Mouse (Mus musculus) hindbrain, embryonic 12.5 days (tissue): ENCODE measurements around the gene Abcg2. TPM values are rescaled to one million over a fixed set of nuclear protein-coding genes. Genes with fewer than 3 reads are reported as not detected.
A peak's percentile ranks its signal among the peaks of the same experiment; 100 is the strongest.
"Not testable (repeated sequence)": the region's sequence is repeated elsewhere in the genome, so short reads cannot be mapped to it uniquely, and the experiment has no call there.

Experiments used
- ATAC-seq: fragments of 200-750 bp; cut with Nextera tagmentation; 2 replicates; pipeline ENCODE4 v1.8.0; 2017; ENCODE audit warnings: moderate TSS enrichment; ENCODE audit not compliant: low FRiP score
- H3K27ac ChIP-seq: fragments of 300-500 bp; sonication (generic); 2 replicates; pipeline ENCODE4 v1.5.1; 2016; ENCODE audit warnings: mild to moderate bottlenecking
- H3K27me3 ChIP-seq: fragments of 300-500 bp; sonication (generic); 2 replicates; pipeline ENCODE4 v1.6.1; 2016; ENCODE audit warnings: mild to moderate bottlenecking
- H3K36me3 ChIP-seq: fragments of 300-500 bp; sonication (generic); 2 replicates; pipeline ENCODE4 v1.6.1; 2016; ENCODE audit warnings: mild to moderate bottlenecking
- H3K4me1 ChIP-seq: fragments of 300-500 bp; sonication (generic); 2 replicates; pipeline ENCODE4 v1.6.1; 2016
- H3K4me2 ChIP-seq: fragments of 300-500 bp; sonication (generic); replicated peaks from 2 replicates; pipeline ENCODE4 v1.6.1; 2016; ENCODE audit warnings: mild to moderate bottlenecking
- H3K4me3 ChIP-seq: fragments of 300-500 bp; sonication (generic); 2 replicates; pipeline ENCODE4 v1.5.1; 2016; ENCODE audit warnings: mild to moderate bottlenecking
- H3K9ac ChIP-seq: fragments of 300-500 bp; sonication (generic); 2 replicates; pipeline ENCODE4 v1.6.1; 2016; ENCODE audit warnings: mild to moderate bottlenecking, moderate library complexity
- H3K9me3 ChIP-seq: fragments of 300-500 bp; sonication (generic); replicated peaks from 2 replicates; pipeline ENCODE4 v1.6.1; 2016; ENCODE audit warnings: mild to moderate bottlenecking
- WGBS: fragments of 180-500 bp; shearing (Covaris S2); methylation state at CpG from one replicate; pipeline ENCODE4 v1.1.7; 2016; 5-methylcytosine and 5-hydroxymethylcytosine counted together
- polyA plus RNA-seq: library from polyadenylated mRNA; unstranded; fragments of >200 nt; fragmentation: Nextera tagmentation; extraction: Ambion mirVana; gene quantifications from 2 replicates; pipeline ENCODE4 v1.2.1, GENCODE M21; 2016

The Abcg2 gene
- polyA plus RNA-seq: 41.8 and 42.5 TPM in 2 replicates

DNA sequence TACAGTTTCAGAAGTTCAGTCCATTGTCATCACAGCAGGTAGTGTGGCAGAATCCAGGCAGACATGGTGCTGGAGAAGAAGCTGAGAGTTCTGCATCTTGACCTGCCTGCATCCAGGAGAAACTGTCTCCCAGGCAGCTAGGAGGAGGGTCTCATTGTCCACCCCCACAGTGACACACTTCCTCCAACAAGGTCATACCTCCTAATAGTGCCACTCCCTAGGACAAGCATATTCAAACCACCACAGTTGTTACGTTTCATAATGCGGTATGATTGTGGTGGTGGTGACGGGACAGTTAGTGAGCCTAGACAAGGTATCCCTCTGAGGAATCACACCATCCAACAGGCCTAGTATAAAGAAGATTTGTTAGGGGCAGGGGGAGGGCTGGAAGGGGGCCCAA, at the start of gene Abcg2:
Gene Abcg2 (plus strand): TSS at position 301 of the 400 bp plus-strand sequence.
- H3K4me3 ChIP-seq, ATAC-seq, H3K9ac ChIP-seq, H3K4me1 ChIP-seq, H3K27me3 ChIP-seq, H3K9me3 ChIP-seq, H3K4me2 ChIP-seq, H3K27ac ChIP-seq, H3K36me3 ChIP-seq: not testable (repeated sequence)
- WGBS: 88% methylated on average over 3 of the region's 3 CpGs

DNA sequence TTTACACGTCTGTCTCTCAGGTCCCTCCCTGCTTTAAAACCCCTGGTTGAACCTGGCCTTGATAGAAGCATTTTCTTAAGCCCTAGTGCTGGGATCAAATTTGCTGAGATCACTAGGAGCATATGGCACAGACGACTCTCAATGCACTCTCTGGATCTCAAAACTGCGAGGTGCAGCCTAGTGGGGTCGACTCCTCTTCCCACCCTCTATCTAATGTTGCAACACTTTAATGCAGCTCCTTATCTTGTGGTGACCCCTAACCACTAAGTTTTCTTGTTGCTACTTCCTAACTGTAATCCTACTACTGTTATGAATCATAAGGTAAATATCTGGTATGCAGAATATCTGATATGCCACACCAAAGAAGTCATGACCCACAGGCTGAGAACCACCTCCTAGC, 44.1 kb upstream of the Abcg2 start:
- H3K27ac ChIP-seq, H3K36me3 ChIP-seq, ATAC-seq, H3K9me3 ChIP-seq, H3K4me2 ChIP-seq, H3K4me3 ChIP-seq, H3K4me1 ChIP-seq, H3K9ac ChIP-seq, H3K27me3 ChIP-seq: not testable (repeated sequence)
- WGBS: 78% methylated on average over 4 of the region's 4 CpGs

DNA sequence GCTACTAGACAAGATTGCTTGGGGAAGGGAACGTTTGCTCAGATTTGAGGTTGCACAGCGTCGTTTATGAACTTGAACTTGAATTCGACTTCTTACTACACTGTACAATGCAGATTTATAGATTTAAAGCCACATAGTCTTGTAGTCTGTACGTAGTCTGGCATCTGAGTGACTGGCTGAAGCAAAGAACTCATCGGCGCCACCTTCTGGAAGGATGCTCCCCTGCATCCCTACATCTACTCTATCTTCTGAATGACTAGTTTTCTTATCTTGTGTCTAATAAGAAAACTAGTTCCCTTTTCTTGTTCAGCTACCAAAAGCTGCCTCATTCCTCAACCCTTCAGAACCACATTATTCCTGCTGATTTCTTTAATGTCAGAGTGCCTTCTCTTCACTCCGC, 41.5 kb upstream of the Abcg2 start:
- not testable (repeated sequence) for H3K27ac ChIP-seq, H3K4me3 ChIP-seq, H3K9me3 ChIP-seq, H3K36me3 ChIP-seq, ATAC-seq, H3K9ac ChIP-seq, H3K4me2 ChIP-seq, H3K27me3 ChIP-seq, H3K4me1 ChIP-seq
- WGBS: 63% methylated on average over 8 of the region's 8 CpGs

DNA sequence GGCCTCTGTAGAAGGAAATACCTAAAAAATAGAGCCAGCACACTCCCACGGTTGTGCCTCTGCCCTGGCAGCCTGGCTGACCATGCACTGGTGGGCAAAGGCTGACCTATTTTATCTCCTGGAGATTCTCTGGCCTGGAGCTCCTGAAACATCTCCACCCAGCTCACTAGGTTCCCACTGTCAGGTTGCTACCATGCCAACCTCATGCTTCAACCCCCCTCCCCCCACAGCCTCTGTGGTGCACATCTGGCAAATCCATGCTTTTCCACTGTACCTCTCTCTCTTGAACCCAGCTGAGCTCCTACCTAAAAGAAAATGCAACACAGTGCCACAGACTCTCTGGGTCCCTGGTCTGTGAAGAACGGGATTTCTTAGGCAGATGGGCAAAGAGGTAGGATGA, 39.4 kb upstream of the Abcg2 start:
- H3K36me3 ChIP-seq, H3K9ac ChIP-seq, H3K4me1 ChIP-seq, H3K27ac ChIP-seq, H3K9me3 ChIP-seq, H3K4me3 ChIP-seq, H3K4me2 ChIP-seq, ATAC-seq, H3K27me3 ChIP-seq: not testable (repeated sequence)
- 55% methylated on average over 2 of the region's 2 CpGs for WGBS

DNA sequence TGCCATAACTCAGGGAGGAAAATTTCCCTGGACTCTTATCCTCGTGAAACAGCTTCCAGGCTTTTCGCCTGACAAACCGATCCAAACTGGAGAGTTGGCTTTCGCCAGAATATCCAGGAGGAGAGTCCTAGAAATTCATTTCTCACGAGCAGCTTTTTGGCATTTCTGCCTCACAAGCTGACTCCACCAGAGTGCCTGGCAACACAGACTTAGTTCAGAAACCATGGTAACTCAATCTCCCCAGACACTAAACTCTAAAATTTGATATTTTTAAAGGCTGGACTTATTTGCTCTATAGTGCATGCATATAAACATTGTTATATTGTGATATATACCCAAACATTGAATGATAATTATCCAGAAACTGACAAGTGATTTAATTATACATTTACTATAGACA, 38.3 kb upstream of the Abcg2 start:
- H3K9ac ChIP-seq, H3K4me2 ChIP-seq, H3K27me3 ChIP-seq, H3K4me3 ChIP-seq, H3K36me3 ChIP-seq, H3K9me3 ChIP-seq, H3K4me1 ChIP-seq, ATAC-seq, H3K27ac ChIP-seq: not testable (repeated sequence)
- 80% methylated on average over 5 of the region's 5 CpGs for WGBS

DNA sequence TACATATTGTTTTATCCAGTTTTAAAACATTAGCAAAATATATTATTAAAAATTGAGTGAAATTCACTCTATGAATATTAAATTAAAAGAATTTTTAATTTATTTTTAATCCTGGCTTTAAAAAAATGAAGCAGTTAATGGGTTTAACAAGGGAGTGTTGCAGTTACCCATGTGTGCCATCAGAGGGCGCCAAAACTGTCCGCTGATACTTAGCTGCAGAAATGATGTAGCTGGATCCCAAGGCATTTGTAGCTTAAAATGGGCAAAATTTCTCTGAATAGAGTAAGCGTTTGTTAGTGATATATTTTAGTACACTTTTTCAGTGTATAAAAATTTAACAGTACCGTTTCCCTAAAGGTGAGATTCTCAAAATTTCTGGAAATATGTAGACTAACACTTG, 37.5 kb upstream of the Abcg2 start:
- H3K27me3 ChIP-seq: no peaks in the 10 kb centered on the region
- no peak overlapping the region for H3K4me2 ChIP-seq
- no peaks in the 10 kb centered on the region for H3K4me1 ChIP-seq
- H3K9me3 ChIP-seq: no peaks in the 10 kb centered on the region
- no peak overlapping the region for H3K9ac ChIP-seq
- no peaks in the 10 kb centered on the region for H3K36me3 ChIP-seq
- no peak for ATAC-seq
- no peak overlapping the region for H3K27ac ChIP-seq
- 10% methylated on average over 4 of the region's 4 CpGs for whole genome bisulfite sequencing
- no peak overlapping the region for H3K4me3 ChIP-seq

DNA sequence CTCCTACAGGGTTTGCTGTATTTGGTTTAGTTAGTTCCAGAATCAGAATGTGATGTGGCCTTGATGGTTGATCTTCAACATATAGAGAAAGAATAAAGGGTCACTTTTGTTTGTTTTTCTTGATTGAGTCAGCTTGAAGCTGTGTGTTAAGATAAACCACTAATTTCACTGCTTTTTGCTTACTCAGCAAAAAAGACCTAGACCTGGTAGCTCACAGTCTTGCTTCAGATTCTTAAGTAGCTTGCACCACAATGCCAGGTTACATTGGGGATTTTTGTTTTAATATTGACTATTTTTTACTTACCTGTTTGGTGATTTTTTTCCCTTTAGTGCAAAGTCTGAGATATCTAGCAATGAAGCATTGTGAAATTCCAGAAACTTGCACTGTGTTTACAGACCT, 30.5 kb upstream of the Abcg2 start:
- not testable (repeated sequence) for H3K27me3 ChIP-seq, H3K4me2 ChIP-seq, H3K27ac ChIP-seq, ATAC-seq, H3K36me3 ChIP-seq, H3K9me3 ChIP-seq, H3K4me3 ChIP-seq, H3K4me1 ChIP-seq, H3K9ac ChIP-seq

DNA sequence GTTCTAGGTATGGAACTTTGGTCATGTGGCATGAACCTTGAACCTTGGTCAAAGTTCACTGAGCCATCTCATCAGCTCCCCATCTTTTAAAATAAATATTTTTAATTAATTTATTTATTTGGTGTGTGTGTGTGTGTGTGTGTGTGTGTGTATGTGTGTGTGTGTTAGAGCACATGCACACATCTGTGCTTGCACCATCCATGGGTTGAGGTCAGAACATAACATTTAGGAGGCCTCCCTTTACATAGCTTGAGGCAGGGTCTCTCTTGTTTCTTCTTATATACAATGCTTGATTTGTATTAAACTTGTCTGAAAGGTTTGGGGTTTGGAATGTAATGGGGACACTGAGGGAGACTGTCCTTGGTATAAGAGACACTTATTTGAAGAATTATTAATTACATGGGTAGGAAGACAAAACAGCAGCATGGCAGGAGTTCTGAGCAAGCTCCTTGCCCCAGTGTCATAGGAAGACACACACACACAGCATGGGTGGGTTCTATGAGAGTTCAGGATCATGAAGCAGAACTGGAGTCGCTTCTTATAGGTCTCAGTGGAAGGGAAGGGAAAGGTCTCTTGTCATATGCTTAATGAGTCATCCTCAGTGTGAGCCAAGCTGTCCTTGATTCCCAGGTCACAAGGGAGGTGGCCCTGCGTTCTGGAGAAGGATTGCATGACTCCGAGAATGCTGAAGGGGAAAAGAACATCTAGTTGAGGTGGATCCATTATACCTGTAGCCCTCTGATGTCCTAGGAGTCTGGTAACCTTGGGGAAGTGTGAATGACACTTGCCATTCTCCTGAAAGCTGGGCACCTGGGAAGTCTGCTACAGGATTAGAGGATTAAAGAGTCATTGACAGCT, 9.9 kb downstream of the Abcg2 start:
- H3K4me1 ChIP-seq, H3K4me3 ChIP-seq, H3K27ac ChIP-seq, H3K4me2 ChIP-seq, H3K9me3 ChIP-seq, H3K9ac ChIP-seq, H3K36me3 ChIP-seq, H3K27me3 ChIP-seq: not testable (repeated sequence)
- 52% methylated on average over 3 of the region's 3 CpGs for WGBS
- ATAC-seq: peak; percentile 59

DNA sequence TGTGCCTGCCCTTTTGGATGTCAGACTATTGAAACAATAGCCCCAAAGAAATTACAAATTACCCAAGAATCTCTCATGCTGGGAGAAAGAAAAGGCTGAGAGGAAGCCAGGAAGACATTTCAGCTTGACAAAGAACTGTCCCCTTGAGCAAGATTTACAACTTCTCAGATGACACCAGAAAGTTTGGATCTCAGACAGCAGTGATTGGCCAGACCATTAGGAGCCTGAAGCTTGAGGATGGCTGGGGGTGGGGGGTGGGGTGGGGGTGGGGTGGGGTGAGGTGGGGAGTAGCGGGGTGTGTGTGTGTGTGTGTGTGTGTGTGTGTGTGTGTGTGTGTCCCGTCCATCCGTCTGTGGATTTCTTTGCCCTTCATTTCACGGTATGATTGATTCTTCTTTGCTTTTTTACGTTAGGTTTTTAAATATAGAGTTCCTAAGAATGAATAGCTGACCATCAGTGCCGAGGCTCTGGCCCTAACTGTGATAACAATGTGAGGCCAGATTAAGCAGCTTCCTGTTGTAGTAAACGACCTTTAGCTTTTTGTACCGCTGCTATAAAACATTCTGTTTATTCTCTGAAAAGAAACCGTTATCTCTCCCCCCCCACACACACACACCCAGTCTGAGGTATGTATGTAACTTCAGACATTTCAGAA, 11.4 kb downstream of the Abcg2 start:
- Histone ChIP-seq H3K4me3 (peak overlapping the region; percentile 31), H3K27ac (peak overlapping the region; percentile 3)
- WGBS: 9% methylated on average over 9 of the region's 9 CpGs

DNA sequence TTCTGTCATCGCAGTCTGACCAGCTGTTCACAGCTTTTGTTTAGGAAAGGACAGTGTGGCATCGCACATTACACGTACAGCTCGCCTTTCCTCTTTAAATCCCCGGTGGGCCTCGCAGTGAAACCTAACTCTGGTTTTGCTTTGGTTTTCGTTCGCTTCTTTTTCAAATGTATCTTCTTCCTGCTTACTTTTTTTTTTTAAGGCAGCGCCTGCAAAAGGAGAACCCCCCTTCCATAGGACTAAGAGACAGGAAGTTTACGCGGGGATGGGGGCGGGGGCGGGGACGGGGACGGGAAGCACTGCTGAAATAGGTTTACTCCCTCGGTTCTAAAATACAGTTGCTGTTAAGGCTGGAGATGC, 12.0 kb downstream of the Abcg2 start:
- WGBS: 17% methylated on average over 16 of the region's 16 CpGs
- no peaks in the 10 kb centered on the region for H3K36me3 ChIP-seq

More for the DNA sequence above, 11.4 kb downstream of the Abcg2 start:
- H3K27me3 ChIP-seq, H3K36me3 ChIP-seq, H3K9me3 ChIP-seq, H3K4me1 ChIP-seq: not testable (repeated sequence)
- peak overlapping the region; percentile 44 for H3K4me2 ChIP-seq
- ATAC-seq: peak; percentile 51
- peak overlapping the region; percentile 0 for H3K9ac ChIP-seq

DNA sequence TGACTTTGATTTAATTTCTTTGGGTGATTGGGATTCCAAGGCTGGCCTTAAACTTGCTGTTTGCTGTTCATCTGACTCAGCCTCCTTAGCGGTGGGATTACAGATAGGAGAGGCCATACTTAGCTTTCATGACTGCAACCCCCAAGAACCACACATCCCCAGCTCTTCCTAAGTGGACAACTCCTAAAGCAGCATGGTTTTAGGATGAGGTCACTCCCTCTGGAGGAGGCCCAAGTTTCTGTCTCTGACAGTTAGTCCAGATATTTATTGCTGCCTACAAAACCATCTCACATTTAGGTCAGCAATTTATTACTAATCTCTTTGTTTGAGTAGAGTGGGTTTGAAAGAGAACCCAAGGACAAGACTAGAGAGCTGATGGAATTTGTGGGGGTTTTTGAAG, 17.8 kb downstream of the Abcg2 start:
- H3K9me3 ChIP-seq, ATAC-seq, H3K9ac ChIP-seq, H3K4me2 ChIP-seq, H3K27ac ChIP-seq, H3K27me3 ChIP-seq, H3K4me1 ChIP-seq, H3K36me3 ChIP-seq, H3K4me3 ChIP-seq: not testable (repeated sequence)
- WGBS: 89% methylated on average over 1 of the region's 1 CpGs

More for the DNA sequence above, 12.0 kb downstream of the Abcg2 start:
- no peaks in the 10 kb centered on the region for H3K27me3 ChIP-seq
- peak overlapping the region; percentile 0 for H3K9ac ChIP-seq
- ATAC-seq: peak; percentile 67
- peaks cover 8% of the 10 kb centered on the region for H3K4me1 ChIP-seq
- H3K27ac ChIP-seq: peak overlapping the region; percentile 3
- peak overlapping the region; percentile 31 for H3K4me3 ChIP-seq
- H3K4me2 ChIP-seq: peak overlapping the region; percentile 44
- no peaks in the 10 kb centered on the region for H3K9me3 ChIP-seq

DNA sequence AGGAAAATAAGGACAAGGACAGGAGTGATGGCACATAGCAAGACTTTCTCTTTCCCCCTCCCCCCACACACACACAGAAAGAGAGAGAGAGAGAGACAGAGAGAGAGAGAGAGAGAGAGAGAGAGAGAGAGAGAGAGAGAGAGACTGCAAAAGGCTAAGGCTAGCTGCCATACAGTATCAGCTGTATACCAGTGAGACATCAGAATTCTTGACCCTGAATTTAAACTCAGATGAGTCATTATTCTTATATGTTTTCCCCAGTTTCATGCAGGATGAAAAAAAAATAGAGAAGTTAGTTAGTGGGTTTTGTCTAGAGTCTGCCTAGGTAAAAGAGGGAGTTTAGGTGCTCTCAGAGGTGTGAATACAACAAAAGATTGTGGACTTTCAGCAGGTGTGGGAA, 18.7 kb downstream of the Abcg2 start:
- H3K27ac ChIP-seq, H3K36me3 ChIP-seq, H3K4me1 ChIP-seq, H3K9ac ChIP-seq, H3K9me3 ChIP-seq, H3K4me2 ChIP-seq, H3K4me3 ChIP-seq, H3K27me3 ChIP-seq, ATAC-seq: not testable (repeated sequence)

DNA sequence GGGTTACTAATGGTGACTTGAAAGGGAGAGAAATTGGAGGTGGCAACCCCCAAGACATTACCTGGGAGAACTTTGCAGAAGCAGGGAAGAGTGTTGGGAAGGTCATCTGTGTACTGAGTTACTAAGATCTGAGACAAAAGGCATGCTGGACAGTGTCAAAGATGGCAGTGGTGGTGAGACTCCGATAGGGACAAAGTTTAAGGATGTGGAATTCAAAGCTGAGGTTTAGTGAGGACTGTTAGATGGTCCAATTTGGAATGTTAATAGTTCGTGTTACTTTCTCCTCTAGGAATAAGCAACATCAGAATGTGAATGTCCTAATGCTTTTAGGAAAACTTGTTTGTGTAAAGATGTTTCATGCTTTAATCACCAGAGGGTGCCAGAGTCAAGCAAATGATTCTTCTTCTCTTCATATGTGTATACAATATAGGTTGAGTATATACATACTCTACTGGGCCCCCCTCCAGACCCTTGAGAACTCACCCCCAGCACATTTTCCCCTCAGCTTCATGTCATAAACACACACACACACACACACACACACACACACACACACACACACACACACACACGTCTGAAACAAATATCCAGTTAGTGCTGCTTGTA, 19.3 kb downstream of the Abcg2 start:
- not testable (repeated sequence) for H3K4me1 ChIP-seq, H3K9me3 ChIP-seq, H3K4me2 ChIP-seq, H3K27me3 ChIP-seq, H3K27ac ChIP-seq, H3K9ac ChIP-seq, H3K36me3 ChIP-seq, H3K4me3 ChIP-seq
- WGBS: 80% methylated on average over 3 of the region's 3 CpGs
- peak; percentile 70 for ATAC-seq
